Mouse (Mus musculus): ENCODE results near the gene Cass4.

- no peak for TF ChIP-seq CTCF (IDR thresholded peaks at IDR 0.05 in 2 of 3, conservative IDR thresholded peaks at IDR 0.05 in 1 of 3; ENCODE audit: control insufficient read depth in 1 of 3, insufficient read depth in 1 of 3, low read depth in 2 of 3, low read length in 3 of 3, poor library complexity in 1 of 3, severe bottlenecking in 1 of 3)
- TF ChIP-seq POLR2A (IDR thresholded peaks at IDR 0.05; ENCODE audit: control insufficient read depth in 1 of 2, insufficient read depth in 1 of 2, low read depth in 1 of 2, low read length in 2 of 2, poor library complexity in 1 of 2): no peak
- TF ChIP-seq ETS1 (IDR thresholded peaks at IDR 0.05; ENCODE audit: low read depth, low read length): no peak
- TF ChIP-seq GATA1 (IDR thresholded peaks at IDR 0.05; ENCODE audit: low read depth, low read length): no peak
Observed at GRCm38 (mm10) chr2:172399901-172400300, 6.3 kb downstream of the Cass4 start.

All from MEL (cell line).